Mouse (Mus musculus) C2C12 (cell line): ENCODE results near the gene Kifc3.

Experiments used
- CEBPB ChIP-seq: IDR thresholded peaks from one replicate; pipeline ENCODE4 v1.6.1; 2011; ENCODE audit warnings: low read depth, mild to moderate bottlenecking, control low read depth, moderate library complexity
- CTCF ChIP-seq: IDR thresholded peaks from one replicate; pipeline ENCODE4 v1.5.1; 2011; ENCODE audit not compliant: control insufficient read depth, insufficient read depth, insufficient read length
- FOSL1 ChIP-seq: IDR thresholded peaks from one replicate; pipeline ENCODE4 v1.8.0; 2011; ENCODE audit warnings: mild to moderate bottlenecking, low read length; ENCODE audit not compliant: poor library complexity, insufficient read depth, severe bottlenecking
- MAX ChIP-seq: IDR thresholded peaks from one replicate; pipeline ENCODE4 v1.6.1; 2011; ENCODE audit warnings: mild to moderate bottlenecking, control low read depth
- MYOD1 ChIP-seq: IDR thresholded peaks from one replicate; pipeline ENCODE4 v1.6.1; 2011; ENCODE audit warnings: low read depth; ENCODE audit not compliant: control insufficient read depth, insufficient read length
- USF1 ChIP-seq: IDR thresholded peaks from one replicate; pipeline ENCODE4 v1.6.1; 2011; ENCODE audit warnings: low read depth, mild to moderate bottlenecking, control low read depth, moderate library complexity

- TF ChIP-seq USF1 (no peak), CEBPB (no peak), CTCF (no peak), MAX (no peak), MYOD1 (no peak), FOSL1 (no peak)
Measured at GRCm38 (mm10) chr8:95242099-95242825, 39.6 kb upstream of the Kifc3 start.
